Mouse (Mus musculus) heart, embryonic 12.5 days (tissue): ENCODE measurements around the gene Gm7995. TPM values are rescaled to one million over a fixed set of nuclear protein-coding genes. Genes with fewer than 3 reads are reported as not detected.
"Not testable (repeated sequence)": the region's sequence is repeated elsewhere in the genome, so short reads cannot be mapped to it uniquely, and the experiment has no call there.

Experiments
- ATAC-seq: fragments of 200-750 bp; cut with Nextera tagmentation; 2 replicates; pipeline ENCODE4 v1.8.0; 2017; ENCODE audit warnings: moderate TSS enrichment, moderate library complexity; ENCODE audit not compliant: insufficient number of reproducible peaks, low FRiP score
- H3K27ac ChIP-seq: fragments of 300-500 bp; sonication (generic); 2 replicates; pipeline ENCODE4 v1.5.1; 2016; ENCODE audit warnings: mild to moderate bottlenecking, moderate library complexity; ENCODE audit not compliant: poor library complexity, severe bottlenecking
- H3K27me3 ChIP-seq: fragments of 300-500 bp; sonication (generic); replicated peaks from 2 replicates; pipeline ENCODE4 v1.6.1; 2016; ENCODE audit warnings: mild to moderate bottlenecking, moderate library complexity
- H3K36me3 ChIP-seq: fragments of 300-500 bp; sonication (generic); 2 replicates; pipeline ENCODE4 v1.6.1; 2016; ENCODE audit warnings: mild to moderate bottlenecking, moderate library complexity
- H3K4me1 ChIP-seq: fragments of 300-500 bp; sonication (generic); replicated peaks from 2 replicates; pipeline ENCODE4 v1.6.1; 2016; ENCODE audit warnings: mild to moderate bottlenecking
- H3K4me2 ChIP-seq: fragments of 300-500 bp; sonication (generic); 2 replicates; pipeline ENCODE4 v1.6.1; 2016; ENCODE audit warnings: mild to moderate bottlenecking, moderate library complexity
- H3K4me3 ChIP-seq: fragments of 300-500 bp; sonication (generic); 2 replicates; pipeline ENCODE4 v1.5.1; 2016; ENCODE audit warnings: mild to moderate bottlenecking
- H3K9ac ChIP-seq: fragments of 300-500 bp; sonication (generic); 2 replicates; pipeline ENCODE4 v1.6.1; 2016; ENCODE audit warnings: mild to moderate bottlenecking, moderate library complexity
- H3K9me3 ChIP-seq: fragments of 300-500 bp; sonication (generic); replicated peaks from 2 replicates; pipeline ENCODE4 v1.6.1; 2016; ENCODE audit warnings: mild to moderate bottlenecking, moderate library complexity
- WGBS: fragments of 180-500 bp; shearing (Covaris S2); methylation state at CpG from one replicate; pipeline ENCODE4 v1.1.7; 2016; 5-methylcytosine and 5-hydroxymethylcytosine counted together
- microRNA-seq: library from miRNA; unstranded; fragments of <30 nt; microRNA quantifications from one replicate; pipeline ENCODE4, GENCODE M21; 2017
- polyA plus RNA-seq: library from polyadenylated mRNA; unstranded; fragments of >200 nt; fragmentation: Nextera tagmentation; extraction: Ambion mirVana; gene quantifications from 2 replicates; pipeline ENCODE4 v1.2.1, GENCODE M21; 2016

Gm7995 gene
- polyA plus RNA-seq: not detected in 2 replicates

GRCm38 (mm10) chr14:42309910-42310309, at the start of gene Gm7995:
Gene Gm7995, plus strand, starts transcription at chr14:42310210.
- ATAC-seq: not testable (repeated sequence)

GRCm38 (mm10) chr14:42297258-42297657, 12.8 kb upstream of the Gm7995 start, which contains the start of gene Gm9611:
Gene Gm9611, minus strand, starts transcription at chr14:42297358.
- H3K4me3 ChIP-seq, ATAC-seq, H3K4me1 ChIP-seq, H3K36me3 ChIP-seq, H3K4me2 ChIP-seq, H3K27me3 ChIP-seq, H3K9me3 ChIP-seq, H3K9ac ChIP-seq, H3K27ac ChIP-seq: not testable (repeated sequence)
- no CpG with 5 or more reads among the region's 3 CpGs for WGBS

More at GRCm38 (mm10) chr14:42309910-42310309, at the start of gene Gm7995:
- H3K4me1 ChIP-seq, H3K27me3 ChIP-seq, H3K27ac ChIP-seq, H3K9me3 ChIP-seq, H3K4me3 ChIP-seq, H3K36me3 ChIP-seq, H3K4me2 ChIP-seq, H3K9ac ChIP-seq: not testable (repeated sequence)
- WGBS: no CpG with 5 or more reads among the region's 1 CpGs

Small RNA genes within 50 kb of the gene (microRNA-seq; reads per million reads assigned to microRNA genes)
- gene Gm25208 (not detected), gene Gm25892 (not detected)

Other genes starting within 250 kb of the Gm7995 start
- not detected in 2 replicates for gene Gm7951, start 192.8 kb upstream of the Gm7995 start, polyA plus RNA-seq
- gene Gm17027, start 147.6 kb upstream of the Gm7995 start, polyA plus RNA-seq: not detected in 2 replicates
- not detected in 2 replicates for gene Gm3573, start 119.4 kb upstream of the Gm7995 start, polyA plus RNA-seq
- not detected in 2 replicates for gene Gm17026, start 50.2 kb upstream of the Gm7995 start, polyA plus RNA-seq
- gene Gm9611, start 12.9 kb upstream of the Gm7995 start, polyA plus RNA-seq: not detected in 2 replicates
- not detected in 2 replicates for gene Gm8005, start 129.5 kb downstream of the Gm7995 start, polyA plus RNA-seq
- gene Gm8011, start 153.7 kb downstream of the Gm7995 start, polyA plus RNA-seq: not detected in 2 replicates
- not detected in 2 replicates for gene Gm8020, start 192.1 kb downstream of the Gm7995 start, polyA plus RNA-seq
- not detected in 2 replicates for gene Gm8024, start 214.1 kb downstream of the Gm7995 start, polyA plus RNA-seq